Mouse (Mus musculus): ENCODE data around the gene Amy2a2.
"Not testable (repeated sequence)": the region's sequence is repeated elsewhere in the genome, so short reads cannot be mapped to it uniquely, and the experiment has no call there.

Gene Amy2a2

DNA sequence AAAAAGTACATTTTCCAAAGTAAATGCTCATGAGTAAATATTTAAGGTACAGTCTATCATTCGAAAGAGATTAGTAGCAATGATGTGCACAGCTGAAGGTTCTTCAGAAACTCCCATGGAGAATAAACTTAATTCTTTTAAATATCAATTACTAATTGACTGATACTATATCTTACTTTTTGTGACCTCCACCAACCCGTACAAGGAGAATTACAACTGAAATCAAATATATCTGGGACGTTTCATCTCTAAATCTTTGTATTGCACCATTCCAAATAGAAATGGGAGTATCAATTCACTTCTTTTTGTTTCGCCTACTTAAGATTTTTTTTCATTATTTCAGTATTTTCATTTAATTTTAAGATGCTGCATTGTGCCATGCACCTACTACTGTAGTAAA is at the start of gene Amy2a2:
Gene Amy2a2 (minus strand): TSS at position 101 of the 400 bp plus-strand sequence.
- not testable (repeated sequence) for DNase-seq (ENCODE audit: inconsistent age in 2 of 2, low spot score in 1 of 2)

DNA sequence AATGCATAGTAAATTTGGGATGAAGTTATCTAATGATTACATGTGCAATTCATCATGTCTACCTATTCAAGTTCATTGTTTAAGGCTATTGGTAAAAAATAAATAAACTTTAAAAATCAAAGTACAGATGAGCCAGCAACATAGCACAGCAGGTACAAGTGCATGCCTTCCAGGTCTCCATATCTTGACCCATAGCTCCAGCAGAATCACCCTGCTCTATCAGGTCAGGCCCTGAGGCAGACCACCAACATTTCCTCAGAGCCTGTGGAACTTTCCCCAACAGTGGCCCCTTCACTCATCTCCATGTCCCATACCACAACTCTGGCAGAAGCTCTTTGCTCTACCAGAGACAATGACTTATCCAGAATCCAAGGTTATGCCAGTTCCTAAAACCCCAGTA is 11.0 kb downstream of the Amy2a2 start:
- not testable (repeated sequence) for DNase-seq (ENCODE audit: inconsistent age in 2 of 2, low spot score in 1 of 2)

GRCm38 (mm10) chr3:113323952-113324351 is 32.5 kb downstream of the Amy2a2 start, which contains the start of gene Amy2a3:
Gene Amy2a3, minus strand, starts transcription at chr3:113324052.
- not testable (repeated sequence) for DNase-seq (ENCODE audit: inconsistent age in 2 of 2, low spot score in 1 of 2)

DNA sequence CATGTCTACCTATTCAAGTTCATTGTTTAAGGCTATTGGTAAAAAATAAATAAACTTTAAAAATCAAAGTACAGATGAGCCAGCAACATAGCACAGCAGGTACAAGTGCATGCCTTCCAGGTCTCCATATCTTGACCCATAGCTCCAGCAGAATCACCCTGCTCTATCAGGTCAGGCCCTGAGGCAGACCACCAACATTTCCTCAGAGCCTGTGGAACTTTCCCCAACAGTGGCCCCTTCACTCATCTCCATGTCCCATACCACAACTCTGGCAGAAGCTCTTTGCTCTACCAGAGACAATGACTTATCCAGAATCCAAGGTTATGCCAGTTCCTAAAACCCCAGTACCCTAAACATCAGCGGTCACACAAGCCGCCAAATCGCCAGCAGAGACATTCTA is 43.5 kb downstream of the Amy2a2 start:
- DNase-seq (ENCODE audit: inconsistent age in 2 of 2, low spot score in 1 of 2), result not testable (repeated sequence)

Data from adrenal gland, adult (tissue).